Comparison of ENCODE assay signal across 18 mouse cellular contexts in genomic region chr16:14117299-14117698, GRCm38 (mm10).
"Had no signal": no experiment of that assay in that cellular context is flagged by ENCODE, and none has a peak within 500 bp of the region (broad histone marks: within the 10 kb centered on the region; RNA-seq: fewer than 3 reads in every experiment).

No protein-coding gene starts in this region.

- H3K4me2 ChIP-seq: liver, embryonic 15.5 days; lung, embryonic 15.5 days; midbrain, embryonic 11.5 days; midbrain, embryonic 13.5 days; midbrain, embryonic 15.5 days; neural tube, embryonic 12.5 days had no signal

- H3K27ac ChIP-seq: liver, embryonic 15.5 days; lung, embryonic 15.5 days; macrophage; midbrain, embryonic 13.5 days; midbrain, embryonic 15.5 days; neural tube, embryonic 12.5 days had no signal

- H3K9ac ChIP-seq: liver, embryonic 15.5 days; liver, postnatal 0 days; lung, embryonic 15.5 days; midbrain, embryonic 13.5 days; midbrain, embryonic 15.5 days; neural tube, embryonic 12.5 days had no signal

- H3K27me3 ChIP-seq: liver, embryonic 15.5 days; lung, embryonic 15.5 days; midbrain, embryonic 13.5 days; midbrain, embryonic 15.5 days; neural tube, embryonic 12.5 days had no signal

- H3K9me3 ChIP-seq: liver, embryonic 15.5 days; lung, embryonic 15.5 days; midbrain, embryonic 13.5 days; midbrain, embryonic 15.5 days; neural tube, embryonic 12.5 days had no signal

- H3K4me3 ChIP-seq: liver, embryonic 15.5 days; lung, embryonic 15.5 days; midbrain, embryonic 13.5 days; midbrain, embryonic 15.5 days; neural tube, embryonic 12.5 days had no signal

- DNase-seq: liver, postnatal 0 days; lung, adult 2 months; lung, postnatal 14 days; lung, postnatal 36 days; right cerebral cortex, postnatal 14 days; right cerebral cortex, postnatal 4 days; spleen, adult 18-20 months; thymus, adult 18-20 months; thymus, postnatal 25 days; thymus, postnatal 4 days had no signal

- ATAC-seq: liver, postnatal 0 days; lung, postnatal 0 days; midbrain, embryonic 13.5 days; midbrain, embryonic 15.5 days had no signal

- H3K4me1 ChIP-seq: liver, embryonic 15.5 days; lung, embryonic 15.5 days; midbrain, embryonic 13.5 days; midbrain, embryonic 15.5 days; neural tube, embryonic 12.5 days had no signal
